Mouse (Mus musculus): ENCODE results near the gene Anxa4. TPM values are rescaled to one million over a fixed set of nuclear protein-coding genes. Genes with fewer than 3 reads are reported as not detected.

Anxa4 gene
- polyA plus RNA-seq, 1 experiment: 27.8 TPM

- H3K4me3 ChIP-seq (ENCODE audit: control insufficient read depth, insufficient read depth, low read length): no peak overlapping the region
- no peaks in the 10 kb centered on the region for H3K36me3 ChIP-seq (ENCODE audit: control insufficient read depth, insufficient read depth, low read length)
- H3K27me3 ChIP-seq (ENCODE audit: control insufficient read depth, insufficient read depth, low read length): no peaks in the 10 kb centered on the region; the same call in 1 of the 2 replicates
- TF ChIP-seq CTCF (IDR thresholded peaks at IDR 0.05; ENCODE audit: borderline replicate concordance, control insufficient read depth, extremely low read depth, insufficient read depth, low read length, poor library complexity): no peak
- no peak for TF ChIP-seq POLR2A (IDR thresholded peaks at IDR 0.05; ENCODE audit: control insufficient read depth, extremely low read depth, insufficient read depth, low read length, poor library complexity)
- no peak for DNase-seq
- H3K27ac ChIP-seq (ENCODE audit: control insufficient read depth, insufficient read depth, low read length): no peak overlapping the region
- peaks cover 16% of the 10 kb centered on the region for H3K4me1 ChIP-seq (replicated peaks; ENCODE audit: control insufficient read depth, insufficient read depth, low read length)
- WGBS: 90% methylated on average over 10 of the region's 10 CpGs
Observed at GRCm38 (mm10) chr6:86790351-86790943, 2.9 kb downstream of the Anxa4 start.

GRCm38 (mm10) chr6:86788242-86788641 lies 5.1 kb downstream of the Anxa4 start:
- Histone ChIP-seq H3K36me3 (ENCODE audit: control insufficient read depth, insufficient read depth, low read length) (no peaks in the 10 kb centered on the region), H3K27me3 (ENCODE audit: control insufficient read depth, insufficient read depth, low read length) (no peaks in the 10 kb centered on the region; the same call in 1 of the 2 replicates), H3K27ac (ENCODE audit: control insufficient read depth, insufficient read depth, low read length) (no peak overlapping the region), H3K4me3 (ENCODE audit: control insufficient read depth, insufficient read depth, low read length) (no peak overlapping the region), H3K4me1 (replicated peaks; ENCODE audit: control insufficient read depth, insufficient read depth, low read length) (peaks cover 9% of the 10 kb centered on the region)
- 94% methylated on average over 4 of the region's 4 CpGs for WGBS
- DNase-seq: no peak
- no peak for TF ChIP-seq CTCF (IDR thresholded peaks at IDR 0.05; ENCODE audit: borderline replicate concordance, control insufficient read depth, extremely low read depth, insufficient read depth, low read length, poor library complexity)
- no peak for TF ChIP-seq POLR2A (IDR thresholded peaks at IDR 0.05; ENCODE audit: control insufficient read depth, extremely low read depth, insufficient read depth, low read length, poor library complexity)

GRCm38 (mm10) chr6:86786545-86786944 lies 6.8 kb downstream of the Anxa4 start:
- WGBS: 95% methylated on average over 3 of the region's 3 CpGs

GRCm38 (mm10) chr6:86784739-86785138 lies 8.6 kb downstream of the Anxa4 start:
- H3K36me3 ChIP-seq (ENCODE audit: control insufficient read depth, insufficient read depth, low read length): no peaks in the 10 kb centered on the region
- whole genome bisulfite sequencing: 73% methylated on average over 3 of the region's 3 CpGs
- H3K27ac ChIP-seq (ENCODE audit: control insufficient read depth, insufficient read depth, low read length): no peak overlapping the region
- no peaks in the 10 kb centered on the region for H3K27me3 ChIP-seq (ENCODE audit: control insufficient read depth, insufficient read depth, low read length)
- TF ChIP-seq CTCF (IDR thresholded peaks at IDR 0.05; ENCODE audit: borderline replicate concordance, control insufficient read depth, extremely low read depth, insufficient read depth, low read length, poor library complexity) (no peak), POLR2A (IDR thresholded peaks at IDR 0.05; ENCODE audit: control insufficient read depth, extremely low read depth, insufficient read depth, low read length, poor library complexity) (no peak)
- no peaks in the 10 kb centered on the region for H3K4me1 ChIP-seq (replicated peaks; ENCODE audit: control insufficient read depth, insufficient read depth, low read length)
- no peak overlapping the region for H3K4me3 ChIP-seq (ENCODE audit: control insufficient read depth, insufficient read depth, low read length)
- DNase-seq: no peak

More at GRCm38 (mm10) chr6:86786545-86786944, 6.8 kb downstream of the Anxa4 start:
- no peak for DNase-seq
- H3K4me1 ChIP-seq (replicated peaks; ENCODE audit: control insufficient read depth, insufficient read depth, low read length): no peaks in the 10 kb centered on the region
- H3K4me3 ChIP-seq (ENCODE audit: control insufficient read depth, insufficient read depth, low read length): no peak overlapping the region
- no peak overlapping the region for H3K27ac ChIP-seq (ENCODE audit: control insufficient read depth, insufficient read depth, low read length)
- TF ChIP-seq POLR2A (IDR thresholded peaks at IDR 0.05; ENCODE audit: control insufficient read depth, extremely low read depth, insufficient read depth, low read length, poor library complexity): no peak
- TF ChIP-seq CTCF (IDR thresholded peaks at IDR 0.05; ENCODE audit: borderline replicate concordance, control insufficient read depth, extremely low read depth, insufficient read depth, low read length, poor library complexity): no peak
- H3K36me3 ChIP-seq (ENCODE audit: control insufficient read depth, insufficient read depth, low read length): no peaks in the 10 kb centered on the region
- no peaks in the 10 kb centered on the region for H3K27me3 ChIP-seq (ENCODE audit: control insufficient read depth, insufficient read depth, low read length)

GRCm38 (mm10) chr6:86782342-86782741 lies 11.0 kb downstream of the Anxa4 start:
- 85% methylated on average over 3 of the region's 3 CpGs for WGBS
- Histone ChIP-seq H3K36me3 (ENCODE audit: control insufficient read depth, insufficient read depth, low read length) (no peaks in the 10 kb centered on the region), H3K27me3 (ENCODE audit: control insufficient read depth, insufficient read depth, low read length) (no peaks in the 10 kb centered on the region), H3K4me1 (replicated peaks; ENCODE audit: control insufficient read depth, insufficient read depth, low read length) (no peaks in the 10 kb centered on the region), H3K4me3 (ENCODE audit: control insufficient read depth, insufficient read depth, low read length) (no peak overlapping the region), H3K27ac (ENCODE audit: control insufficient read depth, insufficient read depth, low read length) (no peak overlapping the region)
- no peak for TF ChIP-seq CTCF (IDR thresholded peaks at IDR 0.05; ENCODE audit: borderline replicate concordance, control insufficient read depth, extremely low read depth, insufficient read depth, low read length, poor library complexity)
- TF ChIP-seq POLR2A (IDR thresholded peaks at IDR 0.05; ENCODE audit: control insufficient read depth, extremely low read depth, insufficient read depth, low read length, poor library complexity): no peak
- DNase-seq: no peak

- no peak for TF ChIP-seq CTCF (IDR thresholded peaks at IDR 0.05; ENCODE audit: borderline replicate concordance, control insufficient read depth, extremely low read depth, insufficient read depth, low read length, poor library complexity)
- no peak for TF ChIP-seq POLR2A (IDR thresholded peaks at IDR 0.05; ENCODE audit: control insufficient read depth, extremely low read depth, insufficient read depth, low read length, poor library complexity)
- Histone ChIP-seq H3K27ac (ENCODE audit: control insufficient read depth, insufficient read depth, low read length) (no peak overlapping the region), H3K27me3 (ENCODE audit: control insufficient read depth, insufficient read depth, low read length) (no peaks in the 10 kb centered on the region), H3K36me3 (ENCODE audit: control insufficient read depth, insufficient read depth, low read length) (no peaks in the 10 kb centered on the region), H3K4me3 (ENCODE audit: control insufficient read depth, insufficient read depth, low read length) (no peak overlapping the region), H3K4me1 (replicated peaks; ENCODE audit: control insufficient read depth, insufficient read depth, low read length) (no peaks in the 10 kb centered on the region)
- DNase-seq: no peak
- 47% methylated on average over 2 of the region's 2 CpGs for WGBS
Observed at GRCm38 (mm10) chr6:86781361-86781957, 11.9 kb downstream of the Anxa4 start.

Measured in thymus, adult 2 months (tissue).